Mouse (Mus musculus) cerebellum, adult 8-10 months (tissue): ENCODE results near the gene 1700016K19Rik.
A peak's percentile ranks its signal among the peaks of the same experiment; 100 is the strongest.

Experiments used
- DNase-seq: peaks from one replicate; pipeline ENCODE4 v3.0.0; 2022

1700016K19Rik gene

DNA sequence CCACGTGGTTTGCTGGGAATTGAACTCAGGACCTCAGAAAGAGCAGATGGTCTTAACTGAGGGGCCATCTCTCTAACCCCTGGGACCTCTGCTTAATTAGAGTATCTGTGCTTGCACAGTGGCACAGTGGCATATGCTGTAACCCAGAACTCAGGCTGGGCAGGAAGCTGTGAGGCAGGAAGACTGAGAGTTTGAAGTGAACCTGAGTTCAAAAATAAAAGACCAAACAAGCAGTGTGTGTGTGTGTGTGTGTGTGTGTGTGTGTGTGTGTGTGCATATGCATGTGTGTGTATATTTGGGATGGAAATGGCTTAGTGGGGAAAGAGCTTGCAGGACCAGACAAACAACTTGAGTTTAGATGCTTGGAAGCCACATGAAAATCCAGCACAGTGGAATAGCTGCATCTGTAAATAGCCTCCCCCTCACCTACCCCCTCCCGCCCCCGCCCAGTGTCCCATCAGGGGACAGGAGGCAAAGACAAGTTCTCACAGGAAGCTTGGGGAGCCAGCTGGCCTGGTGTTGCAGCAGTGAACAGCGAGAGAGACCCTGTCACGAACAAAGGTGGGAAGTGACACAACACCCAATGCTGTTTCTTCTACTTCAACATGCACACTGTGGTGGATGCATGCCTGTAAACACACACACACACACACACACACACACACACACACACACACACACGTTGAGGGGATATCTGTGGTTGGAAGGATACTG is 38.0 kb downstream of the 1700016K19Rik start:
- no peak for DNase-seq

DNA sequence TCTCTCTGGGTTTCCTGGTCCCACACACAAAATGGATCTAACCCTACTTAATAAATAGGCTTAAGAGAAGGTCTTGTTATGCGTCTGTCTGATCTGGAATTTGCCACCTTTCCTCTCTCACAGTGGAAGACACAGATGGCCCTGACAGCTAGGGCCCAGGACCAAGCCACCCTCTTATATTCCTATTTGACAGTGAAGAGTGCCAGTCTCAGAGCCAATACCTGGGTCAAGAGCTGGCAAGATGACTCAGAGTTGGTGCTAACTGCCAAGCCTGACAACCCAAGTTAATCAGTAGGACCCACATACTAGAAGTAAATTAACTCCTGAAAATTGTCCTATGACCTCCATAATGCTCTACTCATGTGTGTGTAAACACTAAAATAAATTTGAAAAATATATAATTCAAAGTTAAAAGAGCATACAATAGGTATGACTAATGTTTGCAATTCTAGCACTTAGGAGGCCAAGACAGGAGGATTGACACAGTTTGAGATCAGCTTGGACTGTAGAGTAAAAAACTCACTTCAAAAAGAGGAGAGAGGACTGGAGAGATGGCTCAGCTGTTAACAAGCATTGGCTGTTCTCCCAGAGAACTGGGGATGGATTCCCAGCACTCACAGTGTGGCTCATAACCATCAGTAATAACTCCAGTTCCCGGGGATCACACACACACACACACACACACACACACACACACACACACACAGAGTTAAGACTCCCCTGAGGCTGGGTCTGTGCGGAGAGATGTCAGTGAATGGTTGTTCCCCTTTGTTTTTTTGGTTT is 39.8 kb downstream of the 1700016K19Rik start:
- peak; percentile 71 for DNase-seq

GRCm38 (mm10) chr11:76040106-76040505 is 40.4 kb downstream of the 1700016K19Rik start:
- DNase-seq = no peak

DNA sequence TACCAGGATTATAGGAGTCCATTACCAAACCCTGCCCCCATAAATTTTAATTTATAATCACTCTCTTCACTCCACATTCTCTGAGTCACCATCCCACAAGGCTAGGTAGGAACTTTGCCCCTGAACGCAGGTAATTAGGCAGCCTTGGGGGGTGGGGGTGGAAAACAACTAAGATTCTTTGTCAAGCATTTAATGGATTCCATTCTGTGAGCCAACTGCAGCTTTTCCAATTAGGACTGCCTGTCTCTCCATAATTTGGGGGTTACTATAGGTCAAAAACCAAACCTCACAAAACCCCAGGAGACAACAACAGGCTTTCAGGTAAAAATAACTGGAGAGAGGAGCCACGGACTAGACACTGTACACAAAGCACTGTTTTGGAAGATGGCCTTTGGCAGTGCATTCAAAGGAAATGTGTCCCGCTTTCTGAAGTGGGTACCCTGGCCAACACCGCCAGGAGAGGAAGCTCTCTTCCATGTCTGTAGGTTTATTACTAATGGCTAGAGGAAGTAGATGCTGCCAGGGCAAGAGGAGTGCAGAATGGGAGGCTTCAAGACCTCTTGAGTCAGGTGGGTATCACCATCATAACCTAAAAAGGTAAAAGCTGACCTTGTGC is 41.2 kb downstream of the 1700016K19Rik start:
- no peak for DNase-seq

DNA sequence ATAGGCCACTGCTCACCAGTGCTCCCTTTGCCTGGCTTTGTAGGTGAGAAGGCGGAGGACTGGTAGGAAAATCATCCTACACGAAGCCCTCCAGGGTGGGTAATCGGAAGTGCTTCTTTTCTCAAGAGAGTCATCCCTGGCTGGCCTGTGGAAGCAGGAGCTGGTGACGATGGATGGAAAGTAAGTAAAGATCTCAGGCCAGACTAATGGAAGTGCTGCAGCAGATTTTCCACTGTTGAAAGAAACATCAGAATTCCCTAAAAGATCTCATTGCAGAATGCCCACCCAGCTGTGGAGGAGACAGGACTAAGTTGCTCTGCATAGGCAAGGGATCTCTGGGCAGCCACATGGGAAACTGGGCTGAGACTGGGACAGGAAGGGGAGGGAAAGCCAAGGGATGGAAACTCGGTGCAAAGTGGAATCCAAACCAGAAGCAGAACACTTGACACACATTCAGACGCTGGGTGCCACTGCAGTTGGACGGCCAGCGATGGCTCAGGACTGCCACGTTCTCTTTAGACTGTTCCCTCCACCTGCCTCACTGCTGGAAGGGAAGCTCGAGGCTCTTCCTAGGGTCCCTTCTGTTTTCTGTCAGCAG is 42.4 kb downstream of the 1700016K19Rik start:
- DNase-seq = no peak

- DNase-seq = no peak
Observed at GRCm38 (mm10) chr11:76042882-76043281, 43.2 kb downstream of the 1700016K19Rik start.

DNA sequence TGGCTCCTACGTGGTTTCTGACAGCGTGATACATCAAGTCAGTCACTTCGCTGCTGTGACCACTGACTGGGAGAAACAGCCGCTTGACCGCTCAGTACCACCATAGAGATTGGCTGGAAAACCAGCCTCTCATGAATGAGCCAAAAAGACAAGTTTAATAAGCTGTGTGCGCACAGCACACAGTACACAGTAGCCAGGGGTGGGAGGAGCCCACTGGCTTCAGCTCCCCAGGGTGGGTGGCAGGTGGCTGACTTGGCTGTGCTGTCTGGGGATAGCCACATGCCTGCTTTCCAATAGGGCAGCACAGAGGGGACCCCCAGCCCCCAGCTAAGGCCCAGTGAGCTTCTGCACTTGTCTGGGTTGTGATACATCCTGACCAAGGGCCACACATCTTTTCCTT is 44.8 kb downstream of the 1700016K19Rik start:
- no peak for DNase-seq

GRCm38 (mm10) chr11:76045367-76045766 is 45.7 kb downstream of the 1700016K19Rik start:
- DNase-seq = no peak

DNA sequence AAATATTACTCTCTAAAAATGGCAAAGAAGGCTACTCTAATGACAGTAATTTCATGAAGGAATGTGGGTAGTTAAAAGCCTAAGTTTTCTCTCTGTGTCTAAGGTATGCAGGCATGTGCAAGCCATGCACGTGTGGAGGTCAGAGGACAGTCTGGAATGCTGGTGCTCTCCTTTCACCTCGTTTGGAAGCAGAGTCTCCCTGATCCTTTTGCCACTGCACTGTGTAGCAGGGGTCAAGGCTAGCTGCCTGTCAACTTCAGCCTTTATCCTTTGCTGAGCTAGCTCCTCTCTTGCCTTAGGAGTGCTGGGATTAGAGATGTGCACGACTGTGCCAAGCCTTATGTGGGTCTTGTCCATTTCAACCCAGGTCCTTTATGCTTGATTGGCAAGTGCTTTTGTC is 50.8 kb downstream of the 1700016K19Rik start:
- DNase-seq = no peak

DNA sequence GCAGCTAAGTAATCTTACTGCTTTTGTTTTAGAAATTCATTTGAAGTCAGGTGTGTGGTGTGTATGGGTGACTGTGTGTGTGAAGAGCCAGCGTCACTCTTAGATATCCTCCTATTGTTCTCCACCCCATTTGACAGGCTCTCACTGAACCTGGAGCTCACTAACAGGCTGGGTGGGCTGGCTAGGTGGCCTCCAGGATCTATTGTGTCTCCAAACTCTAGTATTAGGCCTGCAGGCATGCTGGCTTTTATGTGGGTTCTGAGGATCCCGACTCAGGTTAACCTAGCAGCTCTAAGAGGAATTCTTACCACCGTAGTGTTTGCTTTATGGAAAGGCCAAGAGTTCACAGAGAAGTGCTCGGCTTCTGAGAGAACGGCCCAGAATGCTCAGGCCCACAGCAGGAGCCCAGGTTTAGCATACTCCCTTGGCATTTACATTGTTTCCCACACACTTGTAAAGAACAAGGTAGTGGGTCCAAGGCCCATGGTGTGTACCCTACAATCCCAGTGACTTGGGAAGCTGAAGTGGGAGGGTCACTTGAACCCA is 51.3 kb downstream of the 1700016K19Rik start:
- DNase-seq = no peak

GRCm38 (mm10) chr11:76052496-76052895 is 52.8 kb downstream of the 1700016K19Rik start:
- peak; percentile 76 for DNase-seq
